Mouse (Mus musculus): ENCODE measurements around the gene Eif4g3. TPM values are rescaled to one million over a fixed set of nuclear protein-coding genes. Genes with fewer than 3 reads are reported as not detected.

Eif4g3 gene
- polyA plus RNA-seq, 1 experiment from 2014 or later: 22.2 TPM

GRCm38 (mm10) chr4:137990433-137990832 lies 2.4 kb upstream of the Eif4g3 start:
- Histone ChIP-seq H3K9ac (no peak overlapping the region), H3K36me3 (no peaks in the 10 kb centered on the region), H3K27ac (replicated peaks) (no peak overlapping the region), H3K9me3 (no peaks in the 10 kb centered on the region), H3K4me2 (no peak overlapping the region), H3K4me3 (no peak overlapping the region), H3K27me3 (replicated peaks) (peaks cover 8% of the 10 kb centered on the region; the same call in 1 of the 2 replicates), H3K4me1 (peaks cover 14% of the 10 kb centered on the region)
- WGBS: 77% methylated on average over 4 of the region's 4 CpGs
- ATAC-seq (ENCODE audit: extremely low read depth, insufficient number of reproducible peaks, low FRiP score, low TSS enrichment): no peak

GRCm38 (mm10) chr4:137991240-137991639 lies 1.6 kb upstream of the Eif4g3 start:
- ATAC-seq (ENCODE audit: extremely low read depth, insufficient number of reproducible peaks, low FRiP score, low TSS enrichment): no peak
- H3K27ac ChIP-seq (replicated peaks): no peak overlapping the region

GRCm38 (mm10) chr4:137993291-137993758 lies 503 bp downstream of the Eif4g3 start:
- H3K9ac ChIP-seq: peak overlapping the region; percentile 99
- H3K4me3 ChIP-seq: peak overlapping the region; percentile 98
- peak; percentile 79 for ATAC-seq (ENCODE audit: extremely low read depth, insufficient number of reproducible peaks, low FRiP score, low TSS enrichment)
- WGBS: under 1% methylated on average over 59 of the region's 59 CpGs
- H3K36me3 ChIP-seq: peaks cover 22% of the 10 kb centered on the region
- no peaks in the 10 kb centered on the region for H3K9me3 ChIP-seq
- H3K27me3 ChIP-seq (replicated peaks): peaks cover 8% of the 10 kb centered on the region; the same call in 1 of the 2 replicates
- peaks cover 32% of the 10 kb centered on the region for H3K4me1 ChIP-seq
- peak overlapping the region; percentile 76 for H3K4me2 ChIP-seq
- H3K27ac ChIP-seq (replicated peaks): peak overlapping the region; percentile 90

More at GRCm38 (mm10) chr4:137991240-137991639, 1.6 kb upstream of the Eif4g3 start:
- Histone ChIP-seq H3K4me1 (peaks cover 22% of the 10 kb centered on the region), H3K4me3 (no peak overlapping the region), H3K9ac (no peak overlapping the region), H3K9me3 (no peaks in the 10 kb centered on the region), H3K27me3 (replicated peaks) (peaks cover 8% of the 10 kb centered on the region; the same call in 1 of the 2 replicates), H3K36me3 (peaks cover 5% of the 10 kb centered on the region), H3K4me2 (no peak overlapping the region)
- 68% methylated on average over 7 of the region's 7 CpGs for WGBS

- peak overlapping the region; percentile 76 for H3K4me2 ChIP-seq
- no peak for ATAC-seq (ENCODE audit: extremely low read depth, insufficient number of reproducible peaks, low FRiP score, low TSS enrichment)
Measured at GRCm38 (mm10) chr4:137993821-137994561, 1.2 kb downstream of the Eif4g3 start.

DNA sequence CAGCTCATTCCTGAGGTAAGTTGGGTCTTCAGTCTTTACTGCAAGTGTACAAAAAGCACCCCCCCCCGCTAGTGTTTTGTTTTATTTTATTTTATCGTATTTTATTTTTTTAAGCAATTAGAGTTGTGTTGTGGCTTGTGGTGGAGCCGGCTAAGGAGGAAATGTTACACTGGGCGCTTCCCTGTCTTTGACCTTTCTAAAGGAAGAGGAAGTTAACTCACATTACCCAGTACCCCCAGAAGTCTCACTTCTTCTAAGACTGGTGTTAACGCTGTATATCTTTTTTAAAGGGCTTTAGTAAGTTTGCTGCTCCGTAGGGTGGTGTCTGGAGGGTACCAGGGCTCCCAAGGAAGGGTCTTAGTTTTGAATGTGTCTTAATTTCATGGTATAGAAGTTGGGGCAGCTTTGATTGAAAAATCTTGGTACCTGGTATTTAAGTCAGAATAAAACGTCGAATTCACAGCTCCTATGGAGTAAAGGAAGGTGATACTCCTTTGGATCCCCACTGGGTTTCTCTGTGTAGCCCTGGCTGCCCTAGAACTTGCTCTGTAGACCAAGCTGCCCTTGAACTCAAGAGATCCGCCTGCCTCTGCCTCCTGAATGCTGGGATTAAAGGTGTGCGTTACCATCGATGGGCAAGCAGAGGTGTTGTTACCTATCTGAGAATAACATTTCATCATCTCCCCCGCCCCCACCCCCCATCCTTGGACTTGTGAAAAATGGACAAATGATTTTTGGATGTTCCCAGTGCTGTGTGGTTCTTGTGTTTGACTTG lies 1.9 kb downstream of the Eif4g3 start:
- H3K4me1 ChIP-seq: peaks cover 36% of the 10 kb centered on the region
- H3K27me3 ChIP-seq (replicated peaks): peaks cover 8% of the 10 kb centered on the region; the same call in 1 of the 2 replicates
- no peaks in the 10 kb centered on the region for H3K9me3 ChIP-seq
- H3K4me2 ChIP-seq: peak overlapping the region; percentile 76
- peak overlapping the region; percentile 99 for H3K9ac ChIP-seq
- H3K27ac ChIP-seq (replicated peaks): peak overlapping the region; percentile 90
- peaks cover 36% of the 10 kb centered on the region for H3K36me3 ChIP-seq
- 42% methylated on average over 12 of the region's 12 CpGs for WGBS
- H3K4me3 ChIP-seq: peak overlapping the region; percentile 98
- ATAC-seq (ENCODE audit: extremely low read depth, insufficient number of reproducible peaks, low FRiP score, low TSS enrichment): no peak

More at GRCm38 (mm10) chr4:137993821-137994561, 1.2 kb downstream of the Eif4g3 start:
- H3K27ac ChIP-seq (replicated peaks): peak overlapping the region; percentile 90
- peaks cover 8% of the 10 kb centered on the region; the same call in 1 of the 2 replicates for H3K27me3 ChIP-seq (replicated peaks)
- WGBS: 1% methylated on average over 33 of the region's 60 CpGs
- peaks cover 32% of the 10 kb centered on the region for H3K4me1 ChIP-seq
- peak overlapping the region; percentile 99 for H3K9ac ChIP-seq
- H3K4me3 ChIP-seq: peak overlapping the region; percentile 98
- peaks cover 28% of the 10 kb centered on the region for H3K36me3 ChIP-seq
- H3K9me3 ChIP-seq: no peaks in the 10 kb centered on the region

DNA sequence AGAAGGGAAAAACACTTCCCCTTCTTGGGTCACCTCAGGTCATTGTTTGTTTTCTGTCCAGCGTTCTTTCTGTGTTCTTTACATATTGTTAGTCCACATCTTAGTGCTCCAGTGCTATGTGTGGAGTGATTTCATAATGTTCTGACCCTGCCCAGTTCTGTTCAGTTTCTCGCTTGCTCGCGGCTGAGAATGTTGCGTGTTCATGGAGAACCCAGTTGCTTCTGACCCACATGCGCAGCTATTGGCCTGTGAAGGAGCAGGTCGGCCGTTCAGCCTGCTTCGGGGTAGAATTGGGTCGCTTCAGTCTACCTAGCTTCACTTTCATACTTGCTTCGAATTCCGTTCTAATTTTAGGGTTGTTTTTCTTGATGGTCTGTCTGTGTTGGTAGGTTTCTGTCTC lies 2.6 kb downstream of the Eif4g3 start:
- H3K9ac ChIP-seq: peak overlapping the region; percentile 99
- no peaks in the 10 kb centered on the region for H3K9me3 ChIP-seq
- H3K27me3 ChIP-seq (replicated peaks): peaks cover 8% of the 10 kb centered on the region; the same call in 1 of the 2 replicates
- peak overlapping the region; percentile 76 for H3K4me2 ChIP-seq
- H3K4me3 ChIP-seq: peak overlapping the region; percentile 98
- ATAC-seq (ENCODE audit: extremely low read depth, insufficient number of reproducible peaks, low FRiP score, low TSS enrichment): no peak
- H3K36me3 ChIP-seq: peaks cover 36% of the 10 kb centered on the region
- 46% methylated on average over 12 of the region's 12 CpGs for WGBS
- H3K27ac ChIP-seq (replicated peaks): 0 out of 2 replicates have a peak overlapping the region, but pooled peaks have one; percentile 29
- H3K4me1 ChIP-seq: peaks cover 41% of the 10 kb centered on the region

DNA sequence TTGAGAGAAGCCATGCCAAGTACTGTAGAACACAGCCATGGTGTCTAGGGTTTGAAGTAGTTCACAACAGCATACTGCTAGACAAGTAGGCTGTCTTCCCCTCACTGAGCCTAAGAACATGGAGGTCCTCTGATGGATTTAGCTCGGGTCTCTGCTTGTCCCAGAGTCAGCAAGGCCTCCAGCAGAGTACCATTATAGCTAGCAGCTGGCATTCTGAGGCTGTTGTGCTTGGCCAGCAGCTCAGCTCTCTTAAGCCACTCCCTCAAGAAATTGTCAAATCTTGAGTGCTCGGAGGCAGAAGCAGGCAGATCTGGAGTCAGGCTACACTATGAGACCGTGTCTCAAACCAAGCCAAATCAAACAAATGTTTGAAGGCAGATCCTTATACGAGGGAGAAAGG lies 5.4 kb downstream of the Eif4g3 start:
- Histone ChIP-seq H3K36me3 (peaks cover 55% of the 10 kb centered on the region), H3K4me2 (no peak overlapping the region), H3K9me3 (no peaks in the 10 kb centered on the region), H3K27me3 (replicated peaks) (no peaks in the 10 kb centered on the region), H3K4me3 (no peak overlapping the region), H3K4me1 (peaks cover 51% of the 10 kb centered on the region), H3K9ac (no peak overlapping the region), H3K27ac (replicated peaks) (no peak overlapping the region)
- ATAC-seq (ENCODE audit: extremely low read depth, insufficient number of reproducible peaks, low FRiP score, low TSS enrichment): no peak
- 72% methylated on average over 4 of the region's 4 CpGs for WGBS

- H3K4me3 ChIP-seq: 0 out of 2 replicates have a peak overlapping the region, but pooled peaks have one; percentile 11
Measured at GRCm38 (mm10) chr4:138000682-138001081, 7.9 kb downstream of the Eif4g3 start.

GRCm38 (mm10) chr4:138003909-138004610 lies 11.2 kb downstream of the Eif4g3 start:
- no peaks in the 10 kb centered on the region for H3K9me3 ChIP-seq
- H3K27ac ChIP-seq (replicated peaks): no peak overlapping the region
- peaks cover 25% of the 10 kb centered on the region for H3K4me1 ChIP-seq
- no peak overlapping the region for H3K9ac ChIP-seq
- no peak overlapping the region for H3K4me3 ChIP-seq
- H3K4me2 ChIP-seq: no peak overlapping the region
- ATAC-seq (ENCODE audit: extremely low read depth, insufficient number of reproducible peaks, low FRiP score, low TSS enrichment): no peak
- no peaks in the 10 kb centered on the region for H3K27me3 ChIP-seq (replicated peaks)
- WGBS: 81% methylated on average over 11 of the region's 11 CpGs
- H3K36me3 ChIP-seq: peaks cover 72% of the 10 kb centered on the region

More at GRCm38 (mm10) chr4:138000682-138001081, 7.9 kb downstream of the Eif4g3 start:
- H3K36me3 ChIP-seq: peaks cover 74% of the 10 kb centered on the region
- H3K27ac ChIP-seq (replicated peaks): peak overlapping the region; percentile 30
- 21% methylated on average over 7 of the region's 7 CpGs for WGBS
- no peaks in the 10 kb centered on the region for H3K9me3 ChIP-seq
- H3K27me3 ChIP-seq (replicated peaks): no peaks in the 10 kb centered on the region
- no peak for ATAC-seq (ENCODE audit: extremely low read depth, insufficient number of reproducible peaks, low FRiP score, low TSS enrichment)
- peak overlapping the region; percentile 56 for H3K4me2 ChIP-seq
- peak overlapping the region; percentile 47; the same call in 1 of the 2 replicates for H3K9ac ChIP-seq
- H3K4me1 ChIP-seq: peaks cover 39% of the 10 kb centered on the region

- Histone ChIP-seq H3K9me3 (no peaks in the 10 kb centered on the region), H3K36me3 (peaks cover 81% of the 10 kb centered on the region), H3K4me1 (peaks cover 12% of the 10 kb centered on the region), H3K4me2 (no peak overlapping the region), H3K27me3 (replicated peaks) (no peaks in the 10 kb centered on the region), H3K9ac (no peak overlapping the region), H3K4me3 (no peak overlapping the region), H3K27ac (replicated peaks) (no peak overlapping the region)
- 83% methylated on average over 1 of the region's 1 CpGs for whole genome bisulfite sequencing
- ATAC-seq (ENCODE audit: extremely low read depth, insufficient number of reproducible peaks, low FRiP score, low TSS enrichment): no peak
Measured at GRCm38 (mm10) chr4:138005781-138006180, 13.0 kb downstream of the Eif4g3 start.
